42 mouse cellular contexts compared by ENCODE assay signal in the genomic region with DNA sequence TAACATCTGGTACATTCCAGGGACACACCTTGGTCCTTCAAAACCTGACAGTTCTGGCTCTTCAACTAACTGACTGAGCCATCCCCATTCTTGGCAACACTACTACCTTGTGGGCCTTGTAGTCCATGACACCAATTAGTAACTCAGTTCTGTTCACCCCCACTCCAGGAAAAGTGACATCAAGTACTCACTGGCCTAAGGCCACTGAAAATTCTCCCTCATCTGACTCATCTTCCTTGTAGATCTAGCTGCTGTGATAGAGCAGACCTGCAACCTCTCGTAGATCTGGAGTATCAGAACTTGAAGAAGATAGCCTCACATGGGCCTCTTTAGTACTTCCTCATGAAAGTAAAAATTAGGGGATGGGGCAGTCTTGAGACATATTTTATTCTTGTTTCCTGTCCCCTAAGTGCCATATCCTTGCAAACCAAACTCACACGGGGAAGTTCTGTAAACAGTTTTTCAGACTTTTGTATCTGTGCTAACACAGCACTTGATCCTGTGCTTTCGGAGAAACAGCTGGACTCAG. TPM values are rescaled to one million over a fixed set of nuclear protein-coding genes. Genes with fewer than 3 reads are reported as not detected.
DNase-seq lines count a peak whose midpoint lies in the region; ATAC-seq and TF ChIP-seq lines count a peak whose summit lies in the region.
"Had no signal": no experiment of that assay in that cellular context is flagged by ENCODE, and none has a peak within 500 bp of the region (broad histone marks: within the 10 kb centered on the region; RNA-seq: fewer than 3 reads in every experiment).

No protein-coding gene starts in this region.

- no peak for DNase-seq in heart, adult 2 months
- DNase-seq in heart, adult 8-10 months (ENCODE audit: low spot score): no peak
- DNase-seq in 3T3-L1 (ENCODE audit: low read depth, low spot score): peak; percentile 47
- DNase-seq in MEL (ENCODE audit: low read depth, low spot score): peak; percentile 49
- DNase-seq in embryonic facial prominence, embryonic 10.5 days (ENCODE audit: low spot score): no peak
- DNase-seq in cerebellum, postnatal 25 days: no peak
- no peak for DNase-seq in embryo, embryonic 9.5 days (ENCODE audit: extremely low spot score)
- DNase-seq: adrenal gland, postnatal 36 days; cerebellum, adult 2 months; cerebellum, postnatal 14 days; gastrocnemius, postnatal 10 days; heart, postnatal 10 days; kidney, adult 11 months; kidney, postnatal 14 days; lung, adult 18-20 months; lung, postnatal 10 days; midbrain, embryonic 14.5 days; retina, postnatal 1 day; thymus, adult 18-20 months; thymus, postnatal 25 days had no signal

- TF ChIP-seq POLR2A in heart, adult 2 months (IDR thresholded peaks at IDR 0.05; ENCODE audit: insufficient read depth, low read depth, low read length): no peak
- no peak for TF ChIP-seq POLR2A in MEL (IDR thresholded peaks at IDR 0.05; ENCODE audit: control insufficient read depth in 1 of 2, insufficient read depth in 1 of 2, low read depth in 1 of 2, low read length in 2 of 2, poor library complexity in 1 of 2)

- no peaks in the 10 kb centered on the region for H3K9me3 ChIP-seq in MEL (replicated peaks; ENCODE audit: insufficient read depth, low read length)
- no peaks in the 10 kb centered on the region for H3K9me3 ChIP-seq in embryonic facial prominence, embryonic 10.5 days
- H3K9me3 ChIP-seq: embryonic facial prominence, embryonic 13.5 days; forebrain, embryonic 10.5 days; heart, embryonic 13.5 days; hindbrain, embryonic 15.5 days had no signal

- peaks cover 8% of the 10 kb centered on the region for H3K36me3 ChIP-seq in heart, adult 2 months (ENCODE audit: control insufficient read depth, insufficient read depth, low read length)
- peaks cover 0 to 24% of the 10 kb centered on the region in 2 experiments; a peak in 2 of 4 replicates for H3K36me3 ChIP-seq in MEL (ENCODE audit: control insufficient read depth in 1 of 2, insufficient read depth in 2 of 2, low read length in 2 of 2)
- H3K36me3 ChIP-seq in embryonic facial prominence, embryonic 10.5 days (replicated peaks): no peaks in the 10 kb centered on the region
- H3K36me3 ChIP-seq: embryonic facial prominence, embryonic 13.5 days; forebrain, embryonic 10.5 days; heart, embryonic 13.5 days; hindbrain, embryonic 15.5 days had no signal

- peak overlapping the region; percentile 18 for H3K4me3 ChIP-seq in heart, adult 2 months
- peak overlapping the region in 1 of 2 experiments; percentile 32; a peak in 1 of 4 replicates for H3K4me3 ChIP-seq in MEL (ENCODE audit: control insufficient read depth in 1 of 2, insufficient read depth in 1 of 2, low read depth in 2 of 2, low read length in 2 of 2)
- H3K4me3 ChIP-seq in embryonic facial prominence, embryonic 10.5 days: no peak overlapping the region
- H3K4me3 ChIP-seq: embryonic facial prominence, embryonic 13.5 days; forebrain, embryonic 10.5 days; heart, embryonic 13.5 days; hindbrain, embryonic 15.5 days had no signal

- TF ChIP-seq CTCF in heart, adult 2 months (IDR thresholded peaks at IDR 0.05): no peak
- no peak for TF ChIP-seq CTCF in MEL (IDR thresholded peaks at IDR 0.05 in 2 of 3, conservative IDR thresholded peaks at IDR 0.05 in 1 of 3; ENCODE audit: control insufficient read depth in 1 of 3, insufficient read depth in 1 of 3, low read depth in 2 of 3, low read length in 3 of 3, poor library complexity in 1 of 3, severe bottlenecking in 1 of 3)

- peak overlapping the region; percentile 86 for H3K27ac ChIP-seq in heart, adult 2 months
- H3K27ac ChIP-seq in MEL (ENCODE audit: control insufficient read depth, low read depth, low read length): peak overlapping the region; percentile 65
- H3K27ac ChIP-seq in embryonic facial prominence, embryonic 10.5 days (replicated peaks): no peak overlapping the region
- H3K27ac ChIP-seq: embryonic facial prominence, embryonic 13.5 days; forebrain, embryonic 10.5 days; heart, embryonic 13.5 days; hindbrain, embryonic 15.5 days; stomach, postnatal 0 days had no signal

- no peaks in the 10 kb centered on the region for H3K79me2 ChIP-seq in heart, adult 2 months (replicated peaks; ENCODE audit: control insufficient read depth, insufficient read depth, low read length)
- no peaks in the 10 kb centered on the region for H3K79me2 ChIP-seq in MEL (ENCODE audit: control insufficient read depth, insufficient read depth, low read length, poor library complexity)

- H3K4me1 ChIP-seq in heart, adult 2 months (ENCODE audit: control insufficient read depth, insufficient read depth, low read length): peaks cover 6% of the 10 kb centered on the region
- peaks cover 9 to 21% of the 10 kb centered on the region in 2 experiments for H3K4me1 ChIP-seq in MEL (ENCODE audit: control insufficient read depth in 1 of 2, insufficient read depth in 2 of 2, low read length in 2 of 2)
- H3K4me1 ChIP-seq in embryonic facial prominence, embryonic 10.5 days: no peaks in the 10 kb centered on the region
- H3K4me1 ChIP-seq: embryonic facial prominence, embryonic 13.5 days; forebrain, embryonic 10.5 days; hindbrain, embryonic 15.5 days had no signal

- H3K27me3 ChIP-seq in heart, adult 2 months (ENCODE audit: control insufficient read depth, insufficient read depth, low read length): no peaks in the 10 kb centered on the region
- H3K27me3 ChIP-seq in MEL (ENCODE audit: control insufficient read depth in 1 of 2, insufficient read depth in 2 of 2, low read length in 2 of 2): no peaks in the 10 kb centered on the region
- H3K27me3 ChIP-seq in embryonic facial prominence, embryonic 10.5 days (replicated peaks; ENCODE audit: low read depth, poor library complexity, severe bottlenecking): no peaks in the 10 kb centered on the region
- H3K27me3 ChIP-seq: CH12.LX; embryonic facial prominence, embryonic 13.5 days; heart, embryonic 13.5 days; hindbrain, embryonic 15.5 days had no signal

- H3K9ac ChIP-seq in heart, adult 2 months (ENCODE audit: low read depth, low read length): peak overlapping the region; percentile 30; the same call in 1 of the 2 replicates
- 0 out of 2 replicates have a peak overlapping the region, but pooled peaks have one; percentile 15 for H3K9ac ChIP-seq in MEL (ENCODE audit: control insufficient read depth, low read depth, low read length, poor library complexity, severe bottlenecking)
- H3K9ac ChIP-seq: embryonic facial prominence, embryonic 13.5 days; heart, embryonic 13.5 days; hindbrain, embryonic 15.5 days had no signal

- intact Hi-C loops in heart, adult 2 months (cut with DNase I): no loop called here

- ATAC-seq in megakaryocyte, adult 5-6 weeks (ENCODE audit: poor library complexity, severe bottlenecking): peak; percentile 16; the same call in 1 of the 2 replicates
- ATAC-seq: forebrain, embryonic 16.5 days; inflammation-experienced regulatory T-cells, adult 6 months had no signal

- TF ChIP-seq EP300 in heart, adult 2 months (IDR thresholded peaks at IDR 0.05; ENCODE audit: insufficient read depth, low read depth, low read length): no peak
- TF ChIP-seq EP300 in MEL (IDR thresholded peaks at IDR 0.05; ENCODE audit: low read depth in 1 of 2, low read length in 2 of 2): peak; percentile 21 to 38; a peak in 3 of 4 replicates

- TF ChIP-seq RAD21 in MEL (IDR thresholded peaks at IDR 0.05; ENCODE audit: low read depth, low read length): no peak

- 53% methylated on average over 3 of the region's 3 CpGs for WGBS in heart, adult 2 months
- 91% methylated on average over 3 of the region's 3 CpGs for WGBS in embryonic facial prominence, embryonic 10.5 days

TF ChIP-seq in MEL, 35 proteins besides CTCF, POLR2A, EP300 and RAD21:
- TF ChIP-seq MAX (IDR thresholded peaks at IDR 0.05; ENCODE audit: low read length): 0 out of 2 replicates have a peak, but pooled peaks have one; percentile 6
- TF ChIP-seq MEF2A (IDR thresholded peaks at IDR 0.05; ENCODE audit: extremely low read depth, insufficient replicate concordance, low read depth, low read length, poor library complexity, severe bottlenecking): no peak
- no peak for TF ChIP-seq SIN3A (IDR thresholded peaks at IDR 0.05; ENCODE audit: low read length)
- peak; percentile 52; the same call in 1 of the 2 replicates for TF ChIP-seq GATA1 (IDR thresholded peaks at IDR 0.05; ENCODE audit: low read depth, low read length)

RNA-seq across cellular contexts. Expression of a gene that starts 23.4 kb away (rescaled TPM):
- total RNA-seq in heart, adult 2 months (2021): 10 to 100 TPM; 11.0 to 14.0 TPM
- polyA plus RNA-seq in heart, adult 2 months (2012; rRNA removed): 6.1 and 9.9 TPM in 2 replicates
- 10 to 100 TPM; 10.2 to 13.0 (median 11.6) TPM for total RNA-seq in heart, adult 8-10 months (2022)
- total RNA-seq in MEL (2012; rRNA removed): 5.5 and 7.3 TPM in 2 replicates
- 1 to 10 TPM in 1 of 2 experiments, not detected in 1; 9.5 TPM for polyA plus RNA-seq in MEL (2012; ENCODE audit: insufficient read depth in 1 of 2, insufficient read length in 2 of 2, low read depth in 1 of 2, low replicate concordance in 2 of 2, missing spikeins in 1 of 2)
- 25.7 and 35.0 TPM in 2 replicates for total RNA-seq in megakaryocyte, adult 5-6 weeks (2015)
- 19.8 and 19.9 TPM in 2 replicates for total RNA-seq in megakaryocyte, adult 5-6 weeks (2017)
- 30.0 and 31.7 TPM in 2 replicates for polyA plus RNA-seq in embryonic facial prominence, embryonic 10.5 days (2016; fragmentation: Nextera tagmentation; extraction: Ambion mirVana)

RNA-seq across cellular contexts. Expression of a gene that starts 33.5 kb away (rescaled TPM):
- not detected for total RNA-seq in heart, adult 2 months (2021)
- not detected in 2 replicates for polyA plus RNA-seq in heart, adult 2 months (2012; rRNA removed)
- total RNA-seq in heart, adult 8-10 months (2022): not detected
- not detected in 2 replicates for total RNA-seq in MEL (2012; rRNA removed)
- polyA plus RNA-seq in MEL (2012; ENCODE audit: insufficient read depth in 1 of 2, insufficient read length in 2 of 2, low read depth in 1 of 2, low replicate concordance in 2 of 2, missing spikeins in 1 of 2): not detected
- not detected in 2 replicates for total RNA-seq in megakaryocyte, adult 5-6 weeks (2015)
- not detected in 2 replicates for total RNA-seq in megakaryocyte, adult 5-6 weeks (2017)
- polyA plus RNA-seq in embryonic facial prominence, embryonic 10.5 days (2016; fragmentation: Nextera tagmentation; extraction: Ambion mirVana): not detected in 2 replicates
- total RNA-seq: adrenal gland, postnatal 36 days; CH12.LX; ES-E14; gastrocnemius, postnatal 10 days; heart, postnatal 10 days; hematopoietic stem cell, adult 5-6 weeks; layer of hippocampus, adult 18-20 months; left cerebral cortex, adult 18-20 months; left cerebral cortex, postnatal 14 days; liver, adult 2 months; monocyte, adult 5-6 weeks had no signal
- polyA plus RNA-seq: C2C12; embryonic facial prominence, embryonic 13.5 days; forebrain, embryonic 10.5 days; gonadal fat pad, adult 2 months; heart, embryonic 13.5 days; inflammation-experienced regulatory T-cells, adult 6 months; kidney, embryonic 14.5 days; limb, embryonic 11.5 days; liver, adult 2 months; spleen, adult 2 months; stomach, postnatal 0 days had no signal

RNA-seq across cellular contexts. Expression of a gene that starts 49.2 kb away (rescaled TPM):
- 10 to 100 TPM; 25.1 to 27.1 TPM for total RNA-seq in heart, adult 2 months (2021)
- polyA plus RNA-seq in heart, adult 2 months (2012; rRNA removed): 12.1 and 21.0 TPM in 2 replicates
- 10 to 100 TPM; 21.5 to 33.4 (median 26.9) TPM for total RNA-seq in heart, adult 8-10 months (2022)
- total RNA-seq in MEL (2012; rRNA removed): 0.16 and 0.19 TPM in 2 replicates
- under 1 TPM in 1 of 2 experiments, not detected in 1; 0.11 TPM for polyA plus RNA-seq in MEL (2012; ENCODE audit: insufficient read depth in 1 of 2, insufficient read length in 2 of 2, low read depth in 1 of 2, low replicate concordance in 2 of 2, missing spikeins in 1 of 2)
- not detected in 2 replicates for total RNA-seq in megakaryocyte, adult 5-6 weeks (2015)
- not detected in 2 replicates for total RNA-seq in megakaryocyte, adult 5-6 weeks (2017)
- polyA plus RNA-seq in embryonic facial prominence, embryonic 10.5 days (2016; fragmentation: Nextera tagmentation; extraction: Ambion mirVana): 0.15 and 0.45 TPM in 2 replicates
- total RNA-seq: monocyte, adult 5-6 weeks had no signal
- polyA plus RNA-seq: inflammation-experienced regulatory T-cells, adult 6 months; neural tube, embryonic 14.5 days had no signal

Comparison
In these comparisons a context has a peak if more than half of its experiments do, and no peak if none do; other contexts are left out.
1. DNase-seq: peak in 3T3-L1 (single experiment) and MEL (single experiment); none in heart, adult 2 months (0 of 2), heart, adult 8-10 months (single experiment), embryonic facial prominence, embryonic 10.5 days (single experiment), cerebellum, postnatal 25 days (0 of 2) and embryo, embryonic 9.5 days (single experiment).
2. RNA of a gene that starts 49.2 kb away (total RNA-seq): 25.1 to 27.1 TPM in heart, adult 2 months and 21.5 to 33.4 TPM in heart, adult 8-10 months; 0.16 to 0.19 TPM in MEL and not detected in megakaryocyte, adult 5-6 weeks; every median in the first group is over 10 times any median in the second.